Mouse (Mus musculus) liver (tissue): ENCODE measurements at regions not wholly inside any gene's neighbourhood (a gene's known extent, or its start where the extent isn't known, plus 50 kb on each side); places are given as distances from the start of the nearest gene placed in this dataset.
"Not testable (repeated sequence)": the region's sequence is repeated elsewhere in the genome, so short reads cannot be mapped to it uniquely, and the experiment has no call there.

ENCODE experiments used
- DNase-seq: peaks from one replicate; pipeline ENCODE4 v3.0.0-alpha.2; 2020; ENCODE audit warnings: mixed read lengths

GRCm38 (mm10) chrX:50675356-50675755 is 165.5 kb upstream of the Stk26 start:
- DNase-seq: no peak

GRCm38 (mm10) chrX:50657835-50658565 is 182.8 kb upstream of the Stk26 start:
- peak; percentile 44 for DNase-seq

- no peak for DNase-seq
Observed at GRCm38 (mm10) chrX:50657180-50657834, 183.5 kb upstream of the Stk26 start.

GRCm38 (mm10) chrX:50655380-50655779 is 185.5 kb upstream of the Stk26 start:
- not testable (repeated sequence) for DNase-seq

GRCm38 (mm10) chrX:50641347-50641746 is 199.5 kb upstream of the Stk26 start:
- no peak for DNase-seq

GRCm38 (mm10) chrX:50635634-50636033 is 205.2 kb upstream of the Stk26 start:
- DNase-seq: no peak

GRCm38 (mm10) chrX:50634842-50635615 is 205.8 kb upstream of the Stk26 start:
- DNase-seq: peak; percentile 81

- no peak for DNase-seq
Observed at GRCm38 (mm10) chrX:50632536-50632935, 204.2 kb upstream of the Olfr1324 start.

- DNase-seq: no peak
Observed at GRCm38 (mm10) chrX:50625336-50625735, 197.0 kb upstream of the Olfr1324 start.

- peak; percentile 67 for DNase-seq
Observed at GRCm38 (mm10) chrX:50622984-50623455, 194.7 kb upstream of the Olfr1324 start.

- no peak for DNase-seq
Observed at GRCm38 (mm10) chrX:50620909-50621308, 192.6 kb upstream of the Olfr1324 start.

- peak; percentile 79 for DNase-seq
Observed at GRCm38 (mm10) chrX:50619919-50620318, 191.6 kb upstream of the Olfr1324 start.

- no peak for DNase-seq
Observed at GRCm38 (mm10) chrX:50618936-50619335, 190.6 kb upstream of the Olfr1324 start.

GRCm38 (mm10) chrX:50616920-50617319 is 188.6 kb upstream of the Olfr1324 start:
- peak; percentile 57 for DNase-seq

- DNase-seq: peak; percentile 70
Observed at GRCm38 (mm10) chrX:50614874-50615273, 186.6 kb upstream of the Olfr1324 start.

- peak; percentile 68 for DNase-seq
Observed at GRCm38 (mm10) chrX:50614367-50614766, 186.1 kb upstream of the Olfr1324 start.

- DNase-seq: peak; percentile 68
Observed at GRCm38 (mm10) chrX:50611765-50612591, 183.7 kb upstream of the Olfr1324 start.

- DNase-seq: not testable (repeated sequence)
Observed at GRCm38 (mm10) chrX:50608141-50608540, 179.8 kb upstream of the Olfr1324 start.

GRCm38 (mm10) chrX:50607636-50608035 is 179.3 kb upstream of the Olfr1324 start:
- DNase-seq: peak; percentile 44

- DNase-seq: peak; percentile 65
Observed at GRCm38 (mm10) chrX:50605517-50605916, 177.2 kb upstream of the Olfr1324 start.

- DNase-seq: not testable (repeated sequence)
Observed at GRCm38 (mm10) chrX:50604995-50605394, 176.7 kb upstream of the Olfr1324 start.

GRCm38 (mm10) chrX:50602881-50603280 is 174.6 kb upstream of the Olfr1324 start:
- peak; percentile 82 for DNase-seq
